Mouse (Mus musculus) ES-Bruce4 (cell line): ENCODE measurements around the gene Ube2d3.

Source experiments
- CTCF ChIP-seq: IDR thresholded peaks from one replicate; pipeline ENCODE4 v1.8.1; 2011; ENCODE audit warnings: low read depth, low read length
- EP300 ChIP-seq: IDR thresholded peaks from 2 replicates; pipeline ENCODE4 v1.6.1; 2011; ENCODE audit warnings: low read depth, low read length; ENCODE audit not compliant: insufficient read depth

GRCm38 (mm10) chr3:135437758-135438495 is at the start of gene Ube2d3:
- TF ChIP-seq CTCF (no peak), EP300 (peak; percentile 14; the same call in 1 of the 2 replicates)
